Mouse (Mus musculus) gonadal fat pad, adult 2 months (tissue): ENCODE measurements around the gene Dcaf7. TPM values are rescaled to one million over a fixed set of nuclear protein-coding genes. Genes with fewer than 3 reads are reported as not detected.
A peak's percentile ranks its signal among the peaks of the same experiment; 100 is the strongest.
"Not testable (repeated sequence)": the region's sequence is repeated elsewhere in the genome, so short reads cannot be mapped to it uniquely, and the experiment has no call there.

Experiments used
- DNase-seq: peaks from one replicate; pipeline ENCODE4 v3.0.0-alpha.2; 2012; ENCODE audit warnings: low read depth
- polyA plus RNA-seq: library from polyadenylated mRNA; depleted of rRNA; stranded (reverse); fragments of >200 nt; gene quantifications from 2 replicates; pipeline ENCODE4 v1.2.3, GENCODE M21; 2012

Gene Dcaf7
- polyA plus RNA-seq, 1 experiment: 39.8 TPM

DNA sequence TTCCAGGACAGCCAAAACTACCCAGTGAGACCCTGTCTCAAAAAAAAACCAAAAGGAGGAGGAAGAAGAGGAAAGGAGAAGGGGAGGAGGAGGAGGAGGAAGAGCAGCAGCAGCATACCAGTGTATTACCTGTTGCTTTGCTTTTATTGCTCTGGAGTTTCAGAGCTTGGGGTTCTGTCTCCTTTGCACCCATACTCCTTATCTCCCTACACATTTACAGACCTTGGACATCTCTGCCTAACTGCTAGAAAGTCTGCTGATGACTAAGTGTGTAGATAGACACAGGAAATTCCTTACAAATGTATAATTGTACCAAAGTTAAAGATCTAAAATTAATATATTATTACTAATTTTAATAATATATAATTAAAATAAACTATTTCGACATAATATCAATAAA is 8.6 kb downstream of the Dcaf7 start:
- no peak for DNase-seq

DNA sequence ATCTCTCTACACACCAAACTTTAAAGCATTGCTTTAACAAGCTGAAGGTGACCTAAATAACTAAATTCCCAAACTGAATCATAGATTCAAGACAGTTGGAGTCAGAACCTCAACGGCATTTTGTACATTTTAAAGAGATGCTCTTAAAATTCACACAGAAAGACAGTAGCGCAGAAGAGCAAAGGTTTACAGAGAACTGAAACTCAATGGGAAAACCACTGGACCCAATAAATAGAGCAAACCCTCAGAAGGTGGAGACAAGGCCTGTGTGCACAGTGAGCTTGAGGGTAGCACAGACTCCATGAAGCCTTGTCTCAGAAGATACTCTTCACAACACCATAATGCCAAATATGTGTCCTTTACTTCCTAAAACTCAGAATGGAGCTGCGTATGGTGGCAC is 9.1 kb downstream of the Dcaf7 start:
- DNase-seq: no peak

DNA sequence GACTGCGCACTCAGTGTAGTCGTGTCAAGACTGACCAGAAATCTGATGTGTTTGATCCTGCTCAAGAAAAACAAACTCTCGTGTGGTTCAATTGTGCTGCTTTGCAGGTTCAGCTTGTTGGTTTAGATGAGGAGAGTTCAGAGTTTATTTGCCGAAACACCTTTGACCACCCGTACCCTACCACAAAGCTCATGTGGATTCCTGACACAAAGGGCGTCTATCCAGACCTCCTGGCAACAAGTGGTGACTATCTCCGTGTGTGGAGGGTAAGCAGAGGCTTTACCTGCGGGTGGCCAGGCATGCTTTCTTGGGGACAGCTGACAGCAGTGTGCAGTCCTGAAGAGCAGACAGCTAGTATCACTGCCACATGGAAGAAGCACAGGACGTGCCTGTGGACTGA is 9.9 kb downstream of the Dcaf7 start:
- DNase-seq: no peak

DNA sequence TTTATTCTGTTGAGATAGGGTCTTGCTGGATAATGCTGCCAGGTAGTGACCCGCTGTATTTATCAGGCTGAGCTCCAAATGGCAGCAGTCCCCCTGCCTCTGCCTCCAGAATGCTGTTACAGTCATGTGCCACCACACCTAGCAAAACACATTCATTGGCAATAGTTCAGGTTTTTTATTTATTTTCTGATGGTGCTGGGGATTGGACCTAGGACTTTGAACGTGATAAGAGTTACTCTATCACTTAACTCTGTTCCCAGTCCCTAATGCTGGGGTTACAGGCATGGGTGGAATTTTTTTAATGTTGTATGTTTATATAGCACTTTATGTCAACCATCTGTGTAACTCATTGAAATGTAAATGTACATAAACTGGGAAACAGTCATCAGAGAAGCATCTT is 17.2 kb downstream of the Dcaf7 start:
- no peak for DNase-seq

DNA sequence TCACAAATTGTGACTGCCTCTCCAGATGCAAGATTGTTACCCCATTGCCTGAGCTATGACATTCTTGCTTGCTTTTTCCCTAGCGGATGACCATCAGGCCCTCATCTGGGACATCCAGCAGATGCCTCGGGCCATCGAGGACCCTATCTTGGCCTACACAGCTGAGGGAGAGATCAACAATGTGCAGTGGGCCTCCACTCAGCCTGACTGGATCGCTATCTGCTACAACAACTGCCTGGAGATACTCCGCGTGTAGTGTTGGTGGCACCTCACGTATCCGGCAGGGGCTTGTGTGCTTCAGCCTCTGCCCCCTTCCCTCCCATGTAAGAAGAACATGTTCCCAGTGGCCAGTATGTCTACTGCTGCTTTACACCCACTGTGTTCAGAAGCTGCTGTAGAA is 17.9 kb downstream of the Dcaf7 start:
- no peak for DNase-seq

DNA sequence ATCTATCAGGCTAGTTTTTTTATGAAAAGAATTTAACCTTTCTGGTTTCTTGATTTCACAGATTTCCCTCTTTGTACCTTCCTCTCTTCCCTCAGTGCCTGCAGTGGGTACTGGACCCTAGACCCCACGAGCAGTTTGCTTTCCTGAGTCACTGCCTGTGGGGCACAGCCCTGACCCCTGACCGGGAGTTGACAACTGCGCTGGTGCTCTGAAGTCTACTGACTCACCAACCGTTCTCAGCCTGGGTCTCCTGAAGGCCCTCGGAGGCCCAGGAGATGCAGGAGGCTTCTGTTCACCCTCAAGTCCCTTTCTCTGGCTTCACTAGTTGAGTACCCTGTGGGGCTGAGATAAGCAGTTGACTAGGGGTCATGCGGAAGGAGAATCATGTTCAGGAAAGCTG is 18.7 kb downstream of the Dcaf7 start:
- no peak for DNase-seq

DNA sequence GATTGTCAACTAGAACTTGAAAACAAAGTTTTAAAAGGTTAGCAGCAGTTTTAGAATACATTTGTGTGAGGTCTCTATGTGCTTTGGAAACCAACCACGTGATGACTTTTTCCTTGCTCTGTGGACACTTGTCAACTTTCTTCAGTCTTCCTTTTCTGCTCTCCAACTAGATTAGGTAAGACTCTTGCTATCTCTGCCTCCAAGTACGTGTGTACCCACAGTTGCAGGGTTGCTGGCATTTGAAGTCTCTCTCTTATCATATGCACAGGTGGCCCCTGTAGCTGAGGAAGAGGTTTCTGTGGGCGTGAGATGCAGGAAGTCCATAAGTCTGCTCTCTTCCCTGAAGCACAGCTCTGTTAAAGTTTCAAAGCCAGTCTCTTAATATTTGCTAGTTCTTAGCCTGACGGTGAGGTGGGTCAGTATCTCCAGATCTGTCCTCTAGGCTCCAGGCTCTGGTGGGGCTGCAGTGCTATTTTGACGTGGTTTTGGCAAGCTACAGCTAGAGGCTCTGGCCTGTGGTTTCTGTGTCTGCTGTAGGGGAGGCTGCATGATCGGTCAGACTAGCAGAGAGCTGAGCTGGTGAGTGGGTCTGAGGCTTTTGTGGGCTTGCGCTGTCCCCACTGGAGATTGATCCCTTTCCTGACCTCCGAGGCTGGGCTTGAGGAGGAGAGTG is 20.3 kb downstream of the Dcaf7 start:
- no peak for DNase-seq

DNA sequence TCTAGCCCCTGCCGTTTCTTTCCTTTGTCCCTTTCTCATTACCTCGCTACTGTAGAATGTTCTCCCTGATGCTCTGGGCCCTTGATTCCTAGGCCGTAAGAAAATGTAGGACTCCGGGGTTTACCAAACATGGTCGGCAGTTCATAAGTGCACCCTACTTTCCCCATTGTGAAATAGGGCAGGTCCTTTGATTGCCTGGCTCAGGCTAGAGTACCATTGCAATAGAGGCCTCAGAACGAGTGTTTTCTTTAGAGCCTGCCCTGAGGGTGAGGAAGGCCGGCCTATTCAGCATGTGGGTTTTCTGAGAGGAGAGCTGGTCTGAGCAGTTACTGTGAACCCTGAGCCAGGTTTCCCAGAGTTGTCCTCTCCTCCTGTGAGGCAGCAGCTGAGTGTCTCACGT is 21.3 kb downstream of the Dcaf7 start:
- DNase-seq: no peak

DNA sequence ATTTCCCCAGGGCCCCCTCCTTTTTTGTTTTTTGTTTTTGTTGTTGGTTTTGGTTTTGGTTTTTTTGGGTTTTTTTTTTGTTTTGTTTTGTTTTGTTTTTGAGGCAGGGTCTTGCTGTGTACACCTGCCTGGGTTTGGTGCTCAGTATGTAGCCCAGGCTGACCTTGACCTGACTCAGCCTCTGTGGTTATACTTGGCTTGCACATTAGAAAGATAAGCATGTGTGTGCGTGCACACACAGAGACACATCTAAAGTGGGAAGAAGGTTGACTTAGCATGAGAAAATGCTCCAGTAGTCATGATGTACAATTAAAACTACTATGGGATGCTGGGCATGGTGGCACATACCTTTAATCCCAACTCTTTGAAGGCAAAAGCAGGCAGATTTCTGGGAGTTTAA is 23.9 kb downstream of the Dcaf7 start:
- DNase-seq: no peak

DNA sequence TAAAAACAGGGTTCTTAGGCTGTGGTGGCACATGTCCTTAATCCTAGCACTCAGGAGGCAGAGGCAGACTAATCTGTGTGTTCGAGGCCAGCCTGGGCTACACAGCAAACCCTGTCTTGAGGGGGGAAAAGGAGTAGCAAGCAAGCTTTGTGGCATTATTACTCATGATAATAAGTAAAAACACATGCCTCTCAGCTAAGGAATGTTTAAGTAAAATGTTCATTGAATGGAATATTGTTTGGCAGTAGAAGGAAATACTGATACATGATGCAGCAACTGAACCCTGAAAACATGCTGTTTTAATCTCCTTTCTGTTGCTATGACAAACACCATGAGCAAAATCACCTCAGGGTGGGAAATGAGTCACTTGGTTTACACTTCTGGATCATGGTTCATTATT is 24.6 kb downstream of the Dcaf7 start:
- no peak for DNase-seq

DNA sequence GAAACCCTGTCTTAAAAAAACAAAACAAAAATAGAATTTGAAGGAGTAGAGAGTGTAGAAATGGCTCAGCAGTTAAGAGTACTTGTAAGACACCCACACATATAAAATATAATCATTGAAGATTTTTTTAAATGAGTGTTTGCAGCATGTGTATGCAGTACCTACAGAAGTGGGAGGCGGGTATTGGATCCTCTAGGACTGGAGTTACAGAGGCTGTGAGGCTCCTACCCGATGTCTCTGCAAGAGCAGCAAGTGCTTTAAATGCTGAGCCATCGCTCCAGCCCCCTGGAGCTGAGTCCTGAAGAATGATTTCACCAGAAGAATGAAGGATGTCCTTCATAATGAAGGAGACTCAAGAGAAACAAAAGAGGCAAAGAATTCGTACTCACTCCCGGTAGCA is 27.1 kb downstream of the Dcaf7 start:
- no peak for DNase-seq

DNA sequence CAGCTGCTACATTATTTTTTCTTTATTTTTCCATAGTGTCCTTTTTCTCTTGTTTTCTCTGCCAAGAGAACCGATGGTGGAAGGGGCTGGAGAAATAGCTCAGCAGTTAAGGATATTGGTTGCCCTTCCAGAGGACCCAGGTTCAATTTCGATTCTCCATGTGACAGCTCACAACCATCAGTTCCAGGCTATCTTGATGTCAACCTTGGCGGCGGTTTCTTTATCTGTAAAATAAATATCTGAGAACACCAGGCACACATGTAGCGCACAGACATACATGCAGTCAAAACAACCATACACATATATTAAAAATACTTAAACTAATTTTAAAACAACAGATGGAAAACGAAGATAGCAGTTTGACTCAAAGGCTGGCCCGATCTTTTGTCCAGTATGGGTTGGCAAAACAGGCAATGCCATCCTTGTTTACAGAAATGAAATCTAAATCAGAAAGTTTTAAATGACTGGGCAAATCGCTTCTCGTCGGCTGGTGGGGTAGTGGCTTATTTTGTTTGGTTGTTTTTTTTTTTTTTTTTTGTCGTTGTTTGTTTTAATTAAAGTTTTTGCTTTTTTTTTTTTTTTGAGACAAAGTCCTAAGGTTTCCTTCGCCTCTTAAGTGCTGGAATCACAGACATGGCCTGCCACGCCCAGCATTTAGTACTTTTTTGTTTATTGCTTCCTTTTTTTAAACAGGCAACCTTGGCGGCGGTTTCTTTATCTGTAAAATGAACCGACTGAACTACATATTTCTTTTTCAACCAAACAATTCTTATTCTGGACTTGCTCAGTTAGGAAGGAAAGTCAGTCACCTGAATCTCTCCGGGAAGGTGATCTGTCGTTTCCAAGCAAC is 28.6 kb downstream of the Dcaf7 start:
- no peak for DNase-seq

DNA sequence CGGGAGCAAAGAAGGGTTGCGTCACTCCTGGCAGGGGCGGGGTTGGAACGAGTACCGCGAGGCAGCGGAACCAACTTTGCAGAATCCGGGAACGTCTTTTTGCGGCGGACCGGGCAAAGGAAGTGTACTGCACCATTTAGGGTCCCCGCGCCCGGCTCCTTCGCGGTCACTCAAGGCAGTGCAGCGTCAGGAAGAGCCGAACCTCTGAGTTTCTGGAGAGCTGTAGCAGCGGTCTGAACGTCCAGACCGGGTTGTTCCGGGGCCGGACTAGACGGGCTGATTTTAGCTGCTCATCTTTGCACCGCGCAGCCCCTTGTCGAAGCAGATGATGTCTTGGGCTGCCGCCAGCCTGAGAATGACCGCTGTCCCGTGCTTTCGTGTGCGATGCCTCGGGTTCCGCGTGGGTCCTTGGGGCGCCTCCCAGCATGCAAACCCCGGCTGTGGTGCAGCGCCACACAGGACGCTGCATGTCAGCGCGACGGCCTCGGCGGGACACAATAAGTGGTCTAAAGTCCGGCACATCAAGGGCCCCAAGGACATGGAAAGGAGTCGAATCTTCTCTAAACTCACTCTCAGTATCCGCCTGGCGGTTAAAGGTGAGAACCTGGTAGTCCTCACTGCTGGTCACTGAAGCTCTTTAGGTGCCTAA is 29.4 kb downstream of the Dcaf7 start, which contains the start of gene Taco1:
Gene Taco1, plus strand, starts transcription at position 139 of the 649 bp plus-strand sequence.
- peak; percentile 51 for DNase-seq

DNA sequence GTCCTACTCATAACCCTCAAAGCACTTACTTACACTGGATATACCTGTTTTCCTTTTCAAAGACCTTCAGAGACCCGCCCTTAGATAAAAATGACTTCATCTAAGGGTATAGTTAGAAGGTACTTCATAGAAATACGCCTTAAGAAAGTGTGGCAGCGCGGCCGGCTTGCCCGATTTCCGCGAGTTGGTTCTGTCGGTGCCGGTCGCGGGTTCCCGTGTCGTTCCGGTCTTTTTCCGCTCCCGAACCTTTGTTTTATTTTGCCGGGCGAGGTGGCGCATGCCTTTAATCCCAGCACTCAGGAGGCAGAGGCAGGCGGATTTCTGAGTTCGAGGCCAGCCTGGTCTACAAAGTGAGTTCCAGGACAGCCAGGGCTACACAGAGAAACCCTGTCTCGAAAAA is 29.9 kb downstream of the Dcaf7 start:
- not testable (repeated sequence) for DNase-seq

DNA sequence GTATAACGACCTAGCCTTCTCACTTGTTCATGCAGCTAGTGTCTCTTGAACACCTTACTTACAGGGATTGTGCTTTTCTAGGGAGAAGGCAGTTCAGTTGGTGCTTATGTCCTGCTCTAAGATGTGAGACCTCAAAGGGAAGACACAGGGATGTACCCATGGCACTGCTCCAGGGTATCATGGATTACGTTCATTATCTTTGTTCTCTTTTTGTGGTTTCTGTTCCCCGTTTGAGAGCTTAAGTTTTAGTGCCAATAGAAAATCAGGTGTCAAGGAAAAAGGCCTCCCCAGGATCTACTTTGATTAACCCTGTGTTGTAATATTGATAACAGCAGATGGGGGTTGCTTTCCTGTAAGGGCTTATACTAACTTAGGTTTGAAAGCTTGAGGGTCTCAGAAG is 37.1 kb downstream of the Dcaf7 start:
- DNase-seq: no peak

DNA sequence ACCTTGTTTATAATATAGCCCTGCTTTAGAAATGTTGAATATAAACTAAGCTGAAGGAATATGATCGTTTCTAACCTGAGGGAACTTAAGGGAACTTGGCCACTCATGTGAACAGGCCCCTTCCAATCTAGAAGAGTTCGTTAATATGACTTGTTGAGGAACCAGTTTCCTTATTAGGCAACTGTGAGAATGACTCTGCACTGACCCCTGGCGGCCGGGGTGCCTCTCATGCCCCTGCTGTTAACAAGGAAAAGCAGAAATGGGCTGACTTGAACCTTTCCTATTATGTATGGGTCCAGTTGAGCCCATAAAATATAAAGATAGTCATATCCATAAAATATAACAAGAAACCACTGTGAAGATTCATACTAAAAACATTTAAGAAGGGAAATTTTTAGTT is 39.6 kb downstream of the Dcaf7 start:
- no peak for DNase-seq

DNA sequence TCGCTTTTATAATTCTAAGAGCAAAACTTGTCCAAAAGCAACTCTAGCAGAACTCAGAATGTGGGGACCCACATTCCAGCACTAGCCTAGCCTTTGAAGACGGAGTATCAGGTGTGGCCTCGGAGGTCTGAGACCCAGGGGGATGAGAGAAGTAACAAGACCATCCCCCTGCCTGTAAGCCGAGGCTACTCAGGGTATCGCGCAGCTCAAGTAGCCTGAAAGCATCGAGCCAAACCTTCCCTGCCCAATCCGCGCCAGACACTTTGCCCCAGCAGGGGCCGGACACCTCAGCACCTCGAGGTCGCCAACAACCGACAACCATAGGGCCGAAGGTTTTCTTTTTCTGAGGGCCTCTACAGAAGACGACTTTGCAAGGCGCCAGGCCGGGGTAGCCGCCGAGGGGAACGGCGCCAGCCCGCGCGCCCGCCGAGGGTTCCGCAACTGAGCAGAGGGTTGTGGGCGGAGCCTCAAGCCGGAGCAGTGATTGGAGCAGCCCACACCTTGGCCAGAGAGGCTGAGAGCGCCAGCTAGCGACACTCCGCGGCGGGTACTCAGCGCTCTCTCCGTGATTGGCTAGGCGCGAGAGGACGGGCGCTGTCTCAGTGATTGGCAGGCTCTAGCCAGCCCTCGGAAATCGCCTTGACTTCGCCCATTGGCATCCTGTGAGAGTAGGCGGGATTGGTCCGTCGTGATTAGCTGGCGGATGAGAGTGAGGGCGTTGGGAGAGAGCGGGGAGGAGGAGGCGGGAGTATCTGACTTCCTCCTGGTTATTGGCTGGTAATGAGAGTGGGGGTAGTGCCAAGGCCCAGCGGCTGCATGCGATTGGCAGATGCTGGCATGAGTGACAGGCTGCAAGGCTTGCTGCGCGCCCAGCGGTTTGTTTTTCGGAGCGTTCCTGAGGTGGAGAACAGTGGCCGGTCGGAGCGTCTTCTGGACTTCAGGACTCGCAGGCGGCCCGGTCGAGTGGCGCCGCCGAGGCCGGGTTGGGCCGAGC is 47.3 kb downstream of the Dcaf7 start, which contains the start of gene Map3k3:
Gene Map3k3, plus strand, starts transcription at position 906 of the 994 bp plus-strand sequence.
- DNase-seq: peak; percentile 98

DNA sequence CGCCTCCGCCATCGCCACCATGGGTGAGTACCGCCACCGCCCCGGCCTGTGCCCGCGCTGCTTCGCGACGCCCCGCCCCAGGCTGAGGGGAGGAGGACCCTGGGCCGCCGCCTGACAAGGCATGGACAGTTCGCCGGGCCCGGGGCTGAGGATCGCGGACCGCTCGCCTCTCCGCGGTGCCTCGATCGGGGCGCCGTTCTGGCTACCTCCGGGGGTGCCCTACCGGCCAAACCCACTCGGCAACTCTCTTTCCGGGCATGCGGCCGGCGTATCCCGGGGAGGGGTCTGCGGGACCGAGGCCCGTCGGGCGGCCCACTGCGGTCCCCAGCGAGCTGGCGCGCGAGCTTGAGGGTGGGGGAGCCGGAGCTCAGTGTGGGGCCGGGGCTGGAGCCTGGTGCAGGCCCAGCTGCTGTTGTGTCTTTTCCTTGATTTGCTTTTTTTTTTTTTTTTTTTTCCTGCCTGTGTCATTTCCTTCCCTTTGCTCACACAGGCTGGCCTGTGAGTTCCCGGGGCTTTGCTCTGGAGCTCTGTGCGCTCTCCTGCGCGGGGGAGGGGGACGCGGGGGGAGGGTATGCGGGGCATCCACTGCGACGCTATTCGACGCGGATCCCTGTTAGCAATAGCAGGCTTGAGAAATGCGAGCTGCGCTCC is 48.4 kb downstream of the Dcaf7 start:
- DNase-seq: no peak

DNA sequence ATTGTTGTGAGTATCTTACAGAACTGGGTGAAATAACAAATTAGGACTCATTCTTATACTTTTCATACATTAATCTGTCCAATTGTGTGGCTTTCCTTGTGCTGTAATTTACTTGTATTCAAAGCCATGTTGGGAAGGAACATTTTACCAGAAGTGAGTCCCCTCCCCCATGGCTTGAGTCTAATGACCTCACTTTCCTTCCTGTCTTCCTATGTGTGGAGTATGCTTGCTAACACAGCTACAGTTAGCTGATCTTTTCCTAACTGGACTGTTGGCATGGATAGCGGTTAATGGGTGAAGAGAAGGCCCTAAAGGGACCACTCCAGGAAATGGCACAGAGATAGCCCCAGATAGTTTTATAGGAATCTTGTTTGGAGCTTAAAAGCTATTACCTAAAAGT is 61.6 kb downstream of the Dcaf7 start:
- no peak for DNase-seq

DNA sequence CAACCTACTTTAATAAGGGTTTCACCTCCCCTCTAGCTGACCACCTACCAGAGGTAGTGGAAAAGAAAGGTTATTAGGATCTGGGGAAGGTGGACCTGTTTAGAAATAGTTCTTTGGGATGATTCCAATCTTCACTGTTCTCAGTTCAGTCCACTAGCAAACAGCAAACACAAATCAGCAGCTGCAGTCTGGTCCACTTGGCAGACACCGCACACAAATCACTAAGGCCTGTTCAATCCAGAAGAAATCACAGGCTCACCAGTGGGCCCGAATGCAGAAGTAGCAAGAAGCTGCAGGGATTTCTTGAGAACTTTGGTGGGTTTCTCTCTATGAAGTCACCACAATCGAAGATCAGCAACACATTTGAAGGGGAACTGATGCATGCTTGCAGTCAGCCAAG is 66.2 kb downstream of the Dcaf7 start:
- no peak for DNase-seq

DNA sequence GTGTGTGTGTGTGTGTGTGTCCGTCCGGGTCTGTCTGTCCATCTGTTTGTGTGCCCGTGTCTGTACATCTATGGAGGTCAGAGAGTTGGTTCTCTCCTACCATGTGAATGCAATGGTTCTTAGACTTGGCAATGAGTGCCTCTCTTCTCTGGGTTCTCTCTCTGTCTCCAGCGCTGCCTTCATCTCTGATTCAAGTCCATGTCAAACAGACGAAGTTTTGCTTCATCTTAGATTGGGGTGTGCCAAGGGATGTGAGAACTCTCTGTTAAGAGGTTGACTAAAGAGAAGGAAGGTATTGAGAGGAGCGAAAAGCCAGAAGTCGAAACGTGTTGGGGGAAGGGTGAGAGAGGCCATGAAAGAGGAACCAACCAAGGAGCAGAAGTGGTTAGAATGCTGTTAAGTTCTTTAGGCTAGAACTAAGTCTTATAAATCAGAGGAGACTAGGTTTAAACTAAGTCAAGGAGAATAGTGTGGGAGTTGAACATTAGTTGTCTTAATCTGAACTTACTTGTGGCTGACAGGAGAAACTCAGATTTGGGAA is 69.4 kb downstream of the Dcaf7 start:
- no peak for DNase-seq
